ENCODE assay signal across 24 mouse cellular contexts in genomic region chr4:86401116-86401515, GRCm38 (mm10).
"Had no signal": no experiment of that assay in that cellular context is flagged by ENCODE, and none has a peak within 500 bp of the region (broad histone marks: within the 10 kb centered on the region; RNA-seq: fewer than 3 reads in every experiment).

No protein-coding gene starts in this region.

- H3K9me3 ChIP-seq: limb, embryonic 10.5 days; limb, embryonic 13.5 days; liver, embryonic 12.5 days; liver, embryonic 15.5 days; lung, embryonic 15.5 days; midbrain, embryonic 10.5 days; midbrain, embryonic 13.5 days; neural tube, embryonic 13.5 days; stomach, embryonic 15.5 days had no signal

- H3K27ac ChIP-seq: layer of hippocampus, adult 2 months; limb, embryonic 10.5 days; limb, embryonic 13.5 days; liver, embryonic 12.5 days; liver, embryonic 15.5 days; lung, embryonic 15.5 days; midbrain, embryonic 10.5 days; midbrain, embryonic 13.5 days; neural tube, embryonic 13.5 days; stomach, embryonic 15.5 days had no signal

- H3K4me1 ChIP-seq: liver, embryonic 12.5 days; liver, embryonic 15.5 days; midbrain, embryonic 10.5 days; midbrain, embryonic 13.5 days had no signal

- DNase-seq: kidney, postnatal 14 days; kidney, postnatal 4 days; layer of hippocampus, adult 9-11 months; liver; lung, adult 18-20 months; lung, postnatal 10 days; lung, postnatal 36 days; retina, postnatal 1 day; right cerebral cortex, postnatal 25 days; spleen, adult 18-20 months; thymus, postnatal 25 days had no signal

- H3K4me2 ChIP-seq: limb, embryonic 13.5 days; liver, embryonic 12.5 days; liver, embryonic 15.5 days; lung, embryonic 15.5 days; midbrain, embryonic 13.5 days; neural tube, embryonic 13.5 days; stomach, embryonic 15.5 days had no signal

- ATAC-seq: liver, embryonic 12.5 days; midbrain, embryonic 13.5 days; midbrain, embryonic 16.5 days had no signal

- H3K9ac ChIP-seq: limb, embryonic 13.5 days; liver, embryonic 12.5 days; liver, embryonic 15.5 days; lung, embryonic 15.5 days; midbrain, embryonic 13.5 days; neural tube, embryonic 13.5 days; stomach, embryonic 15.5 days had no signal

- H3K36me3 ChIP-seq: limb, embryonic 10.5 days; limb, embryonic 13.5 days; liver, embryonic 12.5 days; liver, embryonic 15.5 days; lung, embryonic 15.5 days; midbrain, embryonic 10.5 days; midbrain, embryonic 13.5 days; neural tube, embryonic 13.5 days; stomach, embryonic 15.5 days had no signal

- H3K4me3 ChIP-seq: layer of hippocampus, adult 2 months; limb, embryonic 10.5 days; limb, embryonic 13.5 days; liver, embryonic 12.5 days; liver, embryonic 15.5 days; lung, embryonic 15.5 days; megakaryocyte, embryonic 14.5 days; midbrain, embryonic 10.5 days; midbrain, embryonic 13.5 days; myocyte; neural tube, embryonic 13.5 days; stomach, embryonic 15.5 days had no signal

- H3K27me3 ChIP-seq: limb, embryonic 13.5 days; liver, embryonic 12.5 days; liver, embryonic 15.5 days; lung, embryonic 15.5 days; megakaryocyte, embryonic 14.5 days; midbrain, embryonic 13.5 days; neural tube, embryonic 13.5 days; stomach, embryonic 15.5 days had no signal
